Mouse (Mus musculus) layer of hippocampus, adult 8-10 months (tissue): ENCODE results near the gene Pmf1. TPM values are rescaled to one million over a fixed set of nuclear protein-coding genes. Genes with fewer than 3 reads are reported as not detected.

ENCODE experiments used
- DNase-seq, 2 experiments: peaks; one replicate each; pipeline ENCODE4 v3.0.0; 2022; ENCODE audit warnings: low spot score in 2 of 2
- microRNA-seq, 2 experiments: library from miRNA; unstranded; fragments of <30 nt; microRNA quantifications; one replicate each; pipeline ENCODE4 v1.2.0; 2022
- total RNA-seq, 4 experiments: library from RNA; stranded (reverse); gene quantifications; 2 replicates each; pipeline ENCODE4 v1.2.4; 2022

The Pmf1 gene
- total RNA-seq, 4 experiments from 2014 or later = 5.5 to 8.3 (median 6.0) TPM

- no peak for DNase-seq
Observed at GRCm38 (mm10) chr3:88359584-88359983, 50.5 kb downstream of the Pmf1 start.

- DNase-seq = no peak
Observed at GRCm38 (mm10) chr3:88354396-88355165, 55.5 kb downstream of the Pmf1 start.

- no peak for DNase-seq
Observed at GRCm38 (mm10) chr3:88352907-88353306, 57.2 kb downstream of the Pmf1 start.

GRCm38 (mm10) chr3:88350732-88351131, 59.4 kb downstream of the Pmf1 start:
- no peak for DNase-seq

Small RNA genes within 50 kb of the gene (microRNA-seq; reads per million reads assigned to microRNA genes)
- 0.32 to 1.0 reads per million in 2 experiments for gene Mir7011

Other genes starting within 250 kb of the Pmf1 start
- gene Rhbg, start 155.6 kb downstream of the Pmf1 start, total RNA-seq = not detected
- gene Gm38392, start 123.1 kb downstream of the Pmf1 start, total RNA-seq = under 1 TPM in 2 of 4 experiments, not detected in 2; 0.45 to 0.54 TPM
- 1 to 10 TPM; 4.0 to 7.0 (median 4.4) TPM for gene Tsacc, start 113.3 kb downstream of the Pmf1 start, total RNA-seq
- 100 to 1,000 TPM; 172 to 207 (median 187) TPM for gene Cct3, start 113.2 kb downstream of the Pmf1 start, total RNA-seq
- gene Glmp, start 85.3 kb downstream of the Pmf1 start, total RNA-seq = 100 to 1,000 TPM in 2 of 4 experiments, 10 to 100 TPM in 2; 92.1 to 138 (median 99.4) TPM
- 1 to 10 TPM; 1.3 to 2.7 (median 1.7) TPM for gene Tmem79, start 74.2 kb downstream of the Pmf1 start, total RNA-seq
- gene Smg5, start 74.1 kb downstream of the Pmf1 start, total RNA-seq = 10 to 100 TPM; 68.5 to 94.9 (median 74.2) TPM
- 10 to 100 TPM; 16.8 to 25.2 (median 19.3) TPM for gene Paqr6, start 45.7 kb downstream of the Pmf1 start, total RNA-seq
- 1 to 10 TPM; 1.0 to 2.5 (median 2.0) TPM for gene Bglap3, start 37.6 kb downstream of the Pmf1 start, total RNA-seq
- 1 to 10 TPM in 2 of 4 experiments, not detected in 2; 1.6 to 2.8 TPM for gene Bglap2, start 31.6 kb downstream of the Pmf1 start, total RNA-seq
- 1 to 10 TPM in 1 of 4 experiments, not detected in 3; 1.3 TPM for gene Bglap, start 25.9 kb downstream of the Pmf1 start, total RNA-seq
- 10 to 100 TPM; 66.0 to 72.8 (median 68.6) TPM for gene Slc25a44, start 14.8 kb upstream of the Pmf1 start, total RNA-seq
- 10 to 100 TPM; 43.0 to 52.1 (median 50.8) TPM for gene Sema4a, start 50.9 kb upstream of the Pmf1 start, total RNA-seq
- gene Lmna, start 99.6 kb upstream of the Pmf1 start, total RNA-seq = 10 to 100 TPM; 38.0 to 45.6 (median 40.2) TPM
- 1 to 10 TPM; 2.4 to 2.8 (median 2.6) TPM for gene Mex3a, start 122.1 kb upstream of the Pmf1 start, total RNA-seq
- 1 to 10 TPM in 1 of 4 experiments, not detected in 3; 1.5 TPM for gene Rab25, start 138.0 kb upstream of the Pmf1 start, total RNA-seq
- 100 to 1,000 TPM in 3 of 4 experiments, 10 to 100 TPM in 1; 89.2 to 111 (median 106) TPM for gene Lamtor2, start 142.7 kb upstream of the Pmf1 start, total RNA-seq
- 100 to 1,000 TPM in 2 of 4 experiments, 10 to 100 TPM in 2; 96.1 to 118 (median 107) TPM for gene Ubqln4, start 143.4 kb upstream of the Pmf1 start, total RNA-seq
- gene Ssr2, start 165.5 kb upstream of the Pmf1 start, total RNA-seq = 10 to 100 TPM; 86.4 to 96.0 (median 90.1) TPM
- gene Arhgef2, start 195.6 kb upstream of the Pmf1 start, total RNA-seq = 100 to 1,000 TPM; 210 to 272 (median 257) TPM
- not detected for gene Rxfp4, start 242.8 kb upstream of the Pmf1 start, total RNA-seq